Mouse (Mus musculus): Measurements from ENCODE around the gene Nyap2. TPM values are rescaled to one million over a fixed set of nuclear protein-coding genes. Genes with fewer than 3 reads are reported as not detected.
A peak's percentile ranks its signal among the peaks of the same experiment; 100 is the strongest.
"Not testable (repeated sequence)": the region's sequence is repeated elsewhere in the genome, so short reads cannot be mapped to it uniquely, and the experiment has no call there.

The Nyap2 gene
- polyA plus RNA-seq, 1 experiment from 2014 or later = 6.8 TPM

GRCm38 (mm10) chr1:81211491-81211890, 134.7 kb downstream of the Nyap2 start:
- no peak overlapping the region for H3K4me2 ChIP-seq (replicated peaks)
- no peaks in the 10 kb centered on the region for H3K9me3 ChIP-seq
- no peaks in the 10 kb centered on the region for H3K27me3 ChIP-seq
- 59% methylated on average over 4 of the region's 4 CpGs for WGBS
- no peak overlapping the region for H3K9ac ChIP-seq (replicated peaks)
- no peak overlapping the region for H3K27ac ChIP-seq
- no peak overlapping the region for H3K4me3 ChIP-seq (replicated peaks)
- no peaks in the 10 kb centered on the region for H3K36me3 ChIP-seq
- no peaks in the 10 kb centered on the region for H3K4me1 ChIP-seq (replicated peaks)
- no peak for ATAC-seq

GRCm38 (mm10) chr1:81219790-81220189, 143.0 kb downstream of the Nyap2 start:
- Histone ChIP-seq H3K9ac (replicated peaks) (no peak overlapping the region), H3K4me3 (replicated peaks) (no peak overlapping the region), H3K4me1 (replicated peaks) (0 out of 2 replicates have a peak, but pooled peaks cover 3% of the 10 kb centered on the region), H3K9me3 (no peaks in the 10 kb centered on the region), H3K27me3 (no peaks in the 10 kb centered on the region), H3K27ac (no peak overlapping the region), H3K4me2 (replicated peaks) (no peak overlapping the region), H3K36me3 (no peaks in the 10 kb centered on the region)
- 17% methylated on average over 1 of the region's 1 CpGs for WGBS
- ATAC-seq = no peak

- Histone ChIP-seq H3K27ac (no peak overlapping the region), H3K27me3 (no peaks in the 10 kb centered on the region), H3K9ac (replicated peaks) (no peak overlapping the region), H3K9me3 (no peaks in the 10 kb centered on the region), H3K36me3 (no peaks in the 10 kb centered on the region), H3K4me3 (replicated peaks) (no peak overlapping the region), H3K4me2 (replicated peaks) (no peak overlapping the region), H3K4me1 (replicated peaks) (no peaks in the 10 kb centered on the region; the same call in 1 of the 2 replicates)
- 10% methylated on average over 2 of the region's 2 CpGs for WGBS
- no peak for ATAC-seq
Observed at GRCm38 (mm10) chr1:81231759-81232406, 155.1 kb downstream of the Nyap2 start.

GRCm38 (mm10) chr1:81232407-81232789, 155.6 kb downstream of the Nyap2 start:
- not testable (repeated sequence) for H3K27me3 ChIP-seq; H3K9me3 ChIP-seq; H3K36me3 ChIP-seq; H3K4me2 ChIP-seq (replicated peaks); H3K9ac ChIP-seq (replicated peaks); H3K4me3 ChIP-seq (replicated peaks); ATAC-seq; H3K27ac ChIP-seq; H3K4me1 ChIP-seq (replicated peaks)
- WGBS = 53% methylated on average over 5 of the region's 5 CpGs

- Histone ChIP-seq H3K27me3 (no peaks in the 10 kb centered on the region), H3K9me3 (no peaks in the 10 kb centered on the region), H3K4me3 (replicated peaks) (no peak overlapping the region), H3K4me2 (replicated peaks) (no peak overlapping the region), H3K4me1 (replicated peaks) (no peaks in the 10 kb centered on the region), H3K27ac (no peak overlapping the region), H3K9ac (replicated peaks) (no peak overlapping the region), H3K36me3 (no peaks in the 10 kb centered on the region)
- 57% methylated on average over 3 of the region's 3 CpGs for WGBS
- 0 out of 2 replicates have a peak, but pooled peaks have one; percentile 45 for ATAC-seq
Observed at GRCm38 (mm10) chr1:81248447-81249205, 171.9 kb downstream of the Nyap2 start.

GRCm38 (mm10) chr1:81250068-81250467, 173.3 kb downstream of the Nyap2 start:
- H3K4me3 ChIP-seq (replicated peaks) = no peak overlapping the region
- H3K4me1 ChIP-seq (replicated peaks) = no peaks in the 10 kb centered on the region
- H3K27ac ChIP-seq = no peak overlapping the region
- no peak overlapping the region for H3K4me2 ChIP-seq (replicated peaks)
- no peaks in the 10 kb centered on the region for H3K27me3 ChIP-seq
- ATAC-seq = no peak
- WGBS = 90% methylated on average over 11 of the region's 11 CpGs
- H3K9ac ChIP-seq (replicated peaks) = no peak overlapping the region
- no peaks in the 10 kb centered on the region for H3K36me3 ChIP-seq
- no peaks in the 10 kb centered on the region for H3K9me3 ChIP-seq

GRCm38 (mm10) chr1:81266441-81266840, 189.7 kb downstream of the Nyap2 start:
- WGBS = 52% methylated on average over 3 of the region's 3 CpGs
- Histone ChIP-seq H3K36me3 (0 out of 2 replicates have a peak, but pooled peaks cover 2% of the 10 kb centered on the region), H3K4me3 (replicated peaks) (no peak overlapping the region), H3K9ac (replicated peaks) (no peak overlapping the region), H3K27ac (no peak overlapping the region), H3K4me2 (replicated peaks) (no peak overlapping the region), H3K4me1 (replicated peaks) (peaks cover 5% of the 10 kb centered on the region; the same call in 1 of the 2 replicates), H3K9me3 (no peaks in the 10 kb centered on the region), H3K27me3 (no peaks in the 10 kb centered on the region)
- ATAC-seq = 0 out of 2 replicates have a peak, but pooled peaks have one; percentile 27

GRCm38 (mm10) chr1:81280978-81281377, 204.2 kb downstream of the Nyap2 start:
- Histone ChIP-seq H3K27ac (no peak overlapping the region), H3K36me3 (no peaks in the 10 kb centered on the region), H3K9ac (replicated peaks) (no peak overlapping the region), H3K9me3 (no peaks in the 10 kb centered on the region), H3K4me3 (replicated peaks) (no peak overlapping the region), H3K4me1 (replicated peaks) (no peaks in the 10 kb centered on the region), H3K4me2 (replicated peaks) (no peak overlapping the region), H3K27me3 (no peaks in the 10 kb centered on the region)
- ATAC-seq = no peak
- WGBS = 53% methylated on average over 9 of the region's 9 CpGs

GRCm38 (mm10) chr1:81285633-81286032, 208.9 kb downstream of the Nyap2 start:
- 72% methylated on average over 3 of the region's 3 CpGs for WGBS
- no peak for ATAC-seq

GRCm38 (mm10) chr1:81287088-81287487, 210.3 kb downstream of the Nyap2 start:
- no peaks in the 10 kb centered on the region for H3K27me3 ChIP-seq
- H3K27ac ChIP-seq = no peak overlapping the region
- H3K4me3 ChIP-seq (replicated peaks) = no peak overlapping the region
- peak; percentile 92 for ATAC-seq
- H3K9ac ChIP-seq (replicated peaks) = no peak overlapping the region
- H3K36me3 ChIP-seq = no peaks in the 10 kb centered on the region
- no peaks in the 10 kb centered on the region for H3K9me3 ChIP-seq
- no peaks in the 10 kb centered on the region for H3K4me1 ChIP-seq (replicated peaks)
- no peak overlapping the region for H3K4me2 ChIP-seq (replicated peaks)

More at GRCm38 (mm10) chr1:81285633-81286032, 208.9 kb downstream of the Nyap2 start:
- Histone ChIP-seq H3K4me1 (replicated peaks) (no peaks in the 10 kb centered on the region), H3K9ac (replicated peaks) (no peak overlapping the region), H3K9me3 (no peaks in the 10 kb centered on the region), H3K27ac (no peak overlapping the region), H3K36me3 (no peaks in the 10 kb centered on the region), H3K4me2 (replicated peaks) (no peak overlapping the region), H3K27me3 (no peaks in the 10 kb centered on the region), H3K4me3 (replicated peaks) (no peak overlapping the region)

- Histone ChIP-seq H3K27ac (no peak overlapping the region), H3K9me3 (no peaks in the 10 kb centered on the region), H3K9ac (replicated peaks) (no peak overlapping the region), H3K4me3 (replicated peaks) (no peak overlapping the region), H3K4me1 (replicated peaks) (no peaks in the 10 kb centered on the region), H3K27me3 (no peaks in the 10 kb centered on the region), H3K4me2 (replicated peaks) (no peak overlapping the region), H3K36me3 (no peaks in the 10 kb centered on the region)
- 57% methylated on average over 4 of the region's 4 CpGs for WGBS
- 0 out of 2 replicates have a peak, but pooled peaks have one; percentile 59 for ATAC-seq
Observed at GRCm38 (mm10) chr1:81300735-81301134, 224.0 kb downstream of the Nyap2 start.

GRCm38 (mm10) chr1:81301661-81302060, 224.9 kb downstream of the Nyap2 start:
- Histone ChIP-seq H3K4me3 (replicated peaks) (no peak overlapping the region), H3K4me1 (replicated peaks) (no peaks in the 10 kb centered on the region), H3K27ac (no peak overlapping the region), H3K36me3 (no peaks in the 10 kb centered on the region), H3K9ac (replicated peaks) (no peak overlapping the region), H3K27me3 (no peaks in the 10 kb centered on the region), H3K4me2 (replicated peaks) (no peak overlapping the region), H3K9me3 (no peaks in the 10 kb centered on the region)
- ATAC-seq = peak; percentile 65; the same call in 1 of the 2 replicates
- WGBS = 3% methylated on average over 2 of the region's 2 CpGs
